Mouse (Mus musculus) CD4-positive, CD25-positive, alpha-beta regulatory T cell, adult 9 weeks (primary cell): ENCODE data around the gene Naf1. TPM values are rescaled to one million over a fixed set of nuclear protein-coding genes. Genes with fewer than 3 reads are reported as not detected.

ENCODE experiments used
- polyA plus RNA-seq: library from polyadenylated mRNA; unstranded; fragments of 100-300 nt; shearing (Covaris generic); gene quantifications from one replicate; pipeline ENCODE4 v1.2.1, GENCODE M21; 2017

The Naf1 gene
- 0.67 TPM for polyA plus RNA-seq

GRCm38 (mm10) chr8:66860023-66860422 lies at the start of gene Naf1:
Naf1 (plus strand) TSS chr8:66860217.

Other genes with a start within 250 kb of the Naf1 start
- not detected for gene Npy5r, start 172.1 kb upstream of the Naf1 start, polyA plus RNA-seq
- gene Npy1r, start 163.0 kb upstream of the Naf1 start, polyA plus RNA-seq = not detected